Mouse (Mus musculus) lung, postnatal 36 days (tissue): ENCODE measurements around the gene Lpcat1.

Source experiments
- DNase-seq: peaks from one replicate; pipeline ENCODE4 v3.0.0; 2022; ENCODE audit warnings: mixed read lengths

The Lpcat1 gene

GRCm38 (mm10) chr13:73447478-73447877, 19.5 kb upstream of the Lpcat1 start:
- no peak for DNase-seq

- no peak for DNase-seq
Observed at GRCm38 (mm10) chr13:73448201-73448600, 18.8 kb upstream of the Lpcat1 start.

GRCm38 (mm10) chr13:73448723-73449122, 18.3 kb upstream of the Lpcat1 start:
- DNase-seq = peak; percentile 73

GRCm38 (mm10) chr13:73453503-73454217, 13.3 kb upstream of the Lpcat1 start:
- DNase-seq = peak; percentile 74

- no peak for DNase-seq
Observed at GRCm38 (mm10) chr13:73455328-73455727, 11.7 kb upstream of the Lpcat1 start.

GRCm38 (mm10) chr13:73457301-73457700, 9.7 kb upstream of the Lpcat1 start:
- DNase-seq = no peak

GRCm38 (mm10) chr13:73457741-73458140, 9.3 kb upstream of the Lpcat1 start:
- DNase-seq = no peak

GRCm38 (mm10) chr13:73458719-73459118, 8.3 kb upstream of the Lpcat1 start:
- no peak for DNase-seq

GRCm38 (mm10) chr13:73459189-73459850, 7.7 kb upstream of the Lpcat1 start:
- no peak for DNase-seq

- DNase-seq = no peak
Observed at GRCm38 (mm10) chr13:73461551-73461950, 5.4 kb upstream of the Lpcat1 start.

- DNase-seq = no peak
Observed at GRCm38 (mm10) chr13:73465156-73465555, 1.8 kb upstream of the Lpcat1 start.

GRCm38 (mm10) chr13:73466411-73466810, 586 bp upstream of the Lpcat1 start:
- no peak for DNase-seq

- DNase-seq = peak; percentile 65
Observed at GRCm38 (mm10) chr13:73467421-73468237, 632 bp downstream of the Lpcat1 start.

GRCm38 (mm10) chr13:73468834-73469233, 1.8 kb downstream of the Lpcat1 start:
- DNase-seq = no peak

GRCm38 (mm10) chr13:73469257-73469967, 2.4 kb downstream of the Lpcat1 start:
- no peak for DNase-seq

- DNase-seq = no peak
Observed at GRCm38 (mm10) chr13:73472481-73472880, 5.5 kb downstream of the Lpcat1 start.

- no peak for DNase-seq
Observed at GRCm38 (mm10) chr13:73473746-73474145, 6.7 kb downstream of the Lpcat1 start.

GRCm38 (mm10) chr13:73474163-73474562, 7.2 kb downstream of the Lpcat1 start:
- no peak for DNase-seq

- DNase-seq = no peak
Observed at GRCm38 (mm10) chr13:73475058-73475980, 8.3 kb downstream of the Lpcat1 start.

GRCm38 (mm10) chr13:73476259-73476658, 9.3 kb downstream of the Lpcat1 start:
- DNase-seq = peak; percentile 51

GRCm38 (mm10) chr13:73476796-73477195, 9.8 kb downstream of the Lpcat1 start:
- no peak for DNase-seq

GRCm38 (mm10) chr13:73477841-73478240, 10.8 kb downstream of the Lpcat1 start:
- no peak for DNase-seq
